Mouse (Mus musculus) bone marrow macrophage, adult 2 months (primary cell): ENCODE measurements around the gene Myh9. TPM values are rescaled to one million over a fixed set of nuclear protein-coding genes. Genes with fewer than 3 reads are reported as not detected.

ENCODE experiments used
- polyA plus RNA-seq: library from polyadenylated mRNA; stranded (reverse); fragments of >200 nt; gene quantifications from 2 replicates; pipeline ENCODE4 v1.2.4, GENCODE M21; 2012; ENCODE audit not compliant: missing spikeins, insufficient read depth, insufficient read length

Myh9 gene
- polyA plus RNA-seq, 1 experiment, result 194 TPM

Other genes with a start within 250 kb of the Myh9 start
- gene Apol10b, start 246.1 kb downstream of the Myh9 start, polyA plus RNA-seq, result not detected in 2 replicates
- gene Gm36245, start 242.9 kb downstream of the Myh9 start, polyA plus RNA-seq, result not detected in 2 replicates
- not detected in 2 replicates for gene Apol11b, start 198.9 kb downstream of the Myh9 start, polyA plus RNA-seq
- gene Apol7e, start 143.3 kb downstream of the Myh9 start, polyA plus RNA-seq, result not detected in 2 replicates
- gene Apol9b, start 113.1 kb downstream of the Myh9 start, polyA plus RNA-seq, result 0.72 and 1.0 TPM in 2 replicates
- not detected in 2 replicates for gene Apol8, start 85.2 kb downstream of the Myh9 start, polyA plus RNA-seq
- gene Txn2, start 86.8 kb upstream of the Myh9 start, polyA plus RNA-seq, result 141 and 148 TPM in 2 replicates
- 12.3 and 13.3 TPM in 2 replicates for gene Foxred2, start 114.5 kb upstream of the Myh9 start, polyA plus RNA-seq
- gene Eif3d, start 128.6 kb upstream of the Myh9 start, polyA plus RNA-seq, result 82.5 and 87.7 TPM in 2 replicates